Mouse (Mus musculus): ENCODE measurements around the gene Igfbp2. TPM values are rescaled to one million over a fixed set of nuclear protein-coding genes. Genes with fewer than 3 reads are reported as not detected.

Igfbp2 gene
- polyA plus RNA-seq, 1 experiment from 2014 or later: 43.3 TPM

- H3K9ac ChIP-seq (ENCODE audit: low read length): no peak overlapping the region
- no peaks in the 10 kb centered on the region for H3K36me3 ChIP-seq (ENCODE audit: control insufficient read depth, insufficient read depth)
- ATAC-seq (replicated peaks; ENCODE audit: extremely low read depth, insufficient read depth, low FRiP score): peak; percentile 2; the same call in 1 of the 2 replicates
- H3K4me2 ChIP-seq (ENCODE audit: low read depth, low read length): no peak overlapping the region
- H3K4me3 ChIP-seq (ENCODE audit: low read length): no peak overlapping the region
- 73% methylated on average over 19 of the region's 19 CpGs for WGBS
- no peaks in the 10 kb centered on the region for H3K27me3 ChIP-seq (ENCODE audit: control insufficient read depth, insufficient read depth, low read length)
- no peaks in the 10 kb centered on the region for H3K4me1 ChIP-seq (ENCODE audit: control insufficient read depth, insufficient read depth, low read length)
- H3K9me3 ChIP-seq (replicated peaks; ENCODE audit: control insufficient read depth, low read length): no peaks in the 10 kb centered on the region
- no peak overlapping the region for H3K27ac ChIP-seq (ENCODE audit: low read length)
These were observed 32.1 kb downstream of the Igfbp2 start for GRCm38 (mm10) chr1:72856209-72856909.

- no peaks in the 10 kb centered on the region for H3K27me3 ChIP-seq (ENCODE audit: control insufficient read depth, insufficient read depth, low read length)
- no peak for ATAC-seq (replicated peaks; ENCODE audit: extremely low read depth, insufficient read depth, low FRiP score)
- 72% methylated on average over 7 of the region's 7 CpGs for WGBS
These were observed 32.8 kb downstream of the Igfbp2 start for GRCm38 (mm10) chr1:72857142-72857541.

GRCm38 (mm10) chr1:72857631-72858030 is 33.3 kb downstream of the Igfbp2 start:
- no peak for ATAC-seq (replicated peaks; ENCODE audit: extremely low read depth, insufficient read depth, low FRiP score)
- Histone ChIP-seq H3K4me3 (ENCODE audit: low read length) (no peak overlapping the region), H3K4me2 (ENCODE audit: low read depth, low read length) (no peak overlapping the region), H3K27me3 (ENCODE audit: control insufficient read depth, insufficient read depth, low read length) (no peaks in the 10 kb centered on the region), H3K9me3 (replicated peaks; ENCODE audit: control insufficient read depth, low read length) (no peaks in the 10 kb centered on the region), H3K9ac (ENCODE audit: low read length) (no peak overlapping the region), H3K27ac (ENCODE audit: low read length) (no peak overlapping the region), H3K4me1 (ENCODE audit: control insufficient read depth, insufficient read depth, low read length) (no peaks in the 10 kb centered on the region), H3K36me3 (ENCODE audit: control insufficient read depth, insufficient read depth) (peaks cover 3% of the 10 kb centered on the region; the same call in 1 of the 2 replicates)
- WGBS: 75% methylated on average over 5 of the region's 5 CpGs

More at GRCm38 (mm10) chr1:72857142-72857541, 32.8 kb downstream of the Igfbp2 start:
- H3K9me3 ChIP-seq (replicated peaks; ENCODE audit: control insufficient read depth, low read length): no peaks in the 10 kb centered on the region
- no peak overlapping the region for H3K9ac ChIP-seq (ENCODE audit: low read length)
- no peaks in the 10 kb centered on the region for H3K4me1 ChIP-seq (ENCODE audit: control insufficient read depth, insufficient read depth, low read length)
- 0 out of 2 replicates have a peak, but pooled peaks cover 2% of the 10 kb centered on the region for H3K36me3 ChIP-seq (ENCODE audit: control insufficient read depth, insufficient read depth)
- no peak overlapping the region for H3K4me2 ChIP-seq (ENCODE audit: low read depth, low read length)
- H3K4me3 ChIP-seq (ENCODE audit: low read length): no peak overlapping the region
- H3K27ac ChIP-seq (ENCODE audit: low read length): no peak overlapping the region

GRCm38 (mm10) chr1:72858286-72858685 is 34.0 kb downstream of the Igfbp2 start:
- peaks cover 7% of the 10 kb centered on the region; the same call in 1 of the 2 replicates for H3K36me3 ChIP-seq (ENCODE audit: control insufficient read depth, insufficient read depth)
- ATAC-seq (replicated peaks; ENCODE audit: extremely low read depth, insufficient read depth, low FRiP score): no peak
- 85% methylated on average over 9 of the region's 9 CpGs for WGBS
- H3K9ac ChIP-seq (ENCODE audit: low read length): no peak overlapping the region
- no peaks in the 10 kb centered on the region for H3K9me3 ChIP-seq (replicated peaks; ENCODE audit: control insufficient read depth, low read length)
- H3K27ac ChIP-seq (ENCODE audit: low read length): no peak overlapping the region
- no peaks in the 10 kb centered on the region for H3K27me3 ChIP-seq (ENCODE audit: control insufficient read depth, insufficient read depth, low read length)
- no peaks in the 10 kb centered on the region for H3K4me1 ChIP-seq (ENCODE audit: control insufficient read depth, insufficient read depth, low read length)
- no peak overlapping the region for H3K4me2 ChIP-seq (ENCODE audit: low read depth, low read length)
- H3K4me3 ChIP-seq (ENCODE audit: low read length): no peak overlapping the region

- Histone ChIP-seq H3K4me2 (ENCODE audit: low read depth, low read length) (no peak overlapping the region), H3K36me3 (ENCODE audit: control insufficient read depth, insufficient read depth) (peaks cover 7% of the 10 kb centered on the region; the same call in 1 of the 2 replicates), H3K4me3 (ENCODE audit: low read length) (no peak overlapping the region), H3K9me3 (replicated peaks; ENCODE audit: control insufficient read depth, low read length) (no peaks in the 10 kb centered on the region), H3K27ac (ENCODE audit: low read length) (no peak overlapping the region), H3K9ac (ENCODE audit: low read length) (no peak overlapping the region), H3K4me1 (ENCODE audit: control insufficient read depth, insufficient read depth, low read length) (no peaks in the 10 kb centered on the region), H3K27me3 (ENCODE audit: control insufficient read depth, insufficient read depth, low read length) (no peaks in the 10 kb centered on the region)
- WGBS: 81% methylated on average over 5 of the region's 5 CpGs
- no peak for ATAC-seq (replicated peaks; ENCODE audit: extremely low read depth, insufficient read depth, low FRiP score)
These were observed 34.6 kb downstream of the Igfbp2 start for GRCm38 (mm10) chr1:72858874-72859273.

- ATAC-seq (replicated peaks; ENCODE audit: extremely low read depth, insufficient read depth, low FRiP score): no peak
- 92% methylated on average over 9 of the region's 9 CpGs for WGBS
These were observed 35.7 kb downstream of the Igfbp2 start for GRCm38 (mm10) chr1:72859963-72860362.

GRCm38 (mm10) chr1:72860502-72860901 is 36.2 kb downstream of the Igfbp2 start:
- no peaks in the 10 kb centered on the region for H3K27me3 ChIP-seq (ENCODE audit: control insufficient read depth, insufficient read depth, low read length)
- no peak overlapping the region for H3K9ac ChIP-seq (ENCODE audit: low read length)
- H3K4me2 ChIP-seq (ENCODE audit: low read depth, low read length): no peak overlapping the region
- H3K4me1 ChIP-seq (ENCODE audit: control insufficient read depth, insufficient read depth, low read length): no peaks in the 10 kb centered on the region
- 75% methylated on average over 2 of the region's 2 CpGs for WGBS
- ATAC-seq (replicated peaks; ENCODE audit: extremely low read depth, insufficient read depth, low FRiP score): no peak
- no peaks in the 10 kb centered on the region for H3K9me3 ChIP-seq (replicated peaks; ENCODE audit: control insufficient read depth, low read length)
- H3K27ac ChIP-seq (ENCODE audit: low read length): no peak overlapping the region
- H3K36me3 ChIP-seq (ENCODE audit: control insufficient read depth, insufficient read depth): peaks cover 7% of the 10 kb centered on the region; the same call in 1 of the 2 replicates
- H3K4me3 ChIP-seq (ENCODE audit: low read length): no peak overlapping the region

More at GRCm38 (mm10) chr1:72859963-72860362, 35.7 kb downstream of the Igfbp2 start:
- H3K9me3 ChIP-seq (replicated peaks; ENCODE audit: control insufficient read depth, low read length): no peaks in the 10 kb centered on the region
- no peak overlapping the region for H3K27ac ChIP-seq (ENCODE audit: low read length)
- peaks cover 7% of the 10 kb centered on the region; the same call in 1 of the 2 replicates for H3K36me3 ChIP-seq (ENCODE audit: control insufficient read depth, insufficient read depth)
- H3K4me1 ChIP-seq (ENCODE audit: control insufficient read depth, insufficient read depth, low read length): no peaks in the 10 kb centered on the region
- no peak overlapping the region for H3K4me2 ChIP-seq (ENCODE audit: low read depth, low read length)
- no peak overlapping the region for H3K9ac ChIP-seq (ENCODE audit: low read length)
- H3K4me3 ChIP-seq (ENCODE audit: low read length): no peak overlapping the region
- no peaks in the 10 kb centered on the region for H3K27me3 ChIP-seq (ENCODE audit: control insufficient read depth, insufficient read depth, low read length)

- H3K4me1 ChIP-seq (ENCODE audit: control insufficient read depth, insufficient read depth, low read length): no peaks in the 10 kb centered on the region
- no peaks in the 10 kb centered on the region for H3K9me3 ChIP-seq (replicated peaks; ENCODE audit: control insufficient read depth, low read length)
- no peak for ATAC-seq (replicated peaks; ENCODE audit: extremely low read depth, insufficient read depth, low FRiP score)
- H3K36me3 ChIP-seq (ENCODE audit: control insufficient read depth, insufficient read depth): peaks cover 7% of the 10 kb centered on the region; the same call in 1 of the 2 replicates
- H3K27me3 ChIP-seq (ENCODE audit: control insufficient read depth, insufficient read depth, low read length): no peaks in the 10 kb centered on the region
- no peak overlapping the region for H3K27ac ChIP-seq (ENCODE audit: low read length)
- H3K4me2 ChIP-seq (ENCODE audit: low read depth, low read length): no peak overlapping the region
- whole genome bisulfite sequencing: 68% methylated on average over 2 of the region's 2 CpGs
- H3K9ac ChIP-seq (ENCODE audit: low read length): no peak overlapping the region
- H3K4me3 ChIP-seq (ENCODE audit: low read length): no peak overlapping the region
These were observed 37.4 kb downstream of the Igfbp2 start for GRCm38 (mm10) chr1:72861702-72862101.

- Histone ChIP-seq H3K9me3 (replicated peaks; ENCODE audit: control insufficient read depth, low read length) (no peaks in the 10 kb centered on the region), H3K4me1 (ENCODE audit: control insufficient read depth, insufficient read depth, low read length) (0 out of 2 replicates have a peak, but pooled peaks cover under 1% of the 10 kb centered on the region), H3K9ac (ENCODE audit: low read length) (no peak overlapping the region), H3K27ac (ENCODE audit: low read length) (no peak overlapping the region), H3K27me3 (ENCODE audit: control insufficient read depth, insufficient read depth, low read length) (no peaks in the 10 kb centered on the region), H3K36me3 (ENCODE audit: control insufficient read depth, insufficient read depth) (peaks cover 7% of the 10 kb centered on the region; the same call in 1 of the 2 replicates), H3K4me2 (ENCODE audit: low read depth, low read length) (no peak overlapping the region), H3K4me3 (ENCODE audit: low read length) (no peak overlapping the region)
- ATAC-seq (replicated peaks; ENCODE audit: extremely low read depth, insufficient read depth, low FRiP score): no peak
- WGBS: 84% methylated on average over 21 of the region's 21 CpGs
These were observed 37.9 kb downstream of the Igfbp2 start for GRCm38 (mm10) chr1:72862248-72862647.
